Mouse (Mus musculus) thymus, postnatal 0 days (tissue): ENCODE results near the gene Orai1. TPM values are rescaled to one million over a fixed set of nuclear protein-coding genes. Genes with fewer than 3 reads are reported as not detected.
"Not testable (repeated sequence)": the region's sequence is repeated elsewhere in the genome, so short reads cannot be mapped to it uniquely, and the experiment has no call there.

Experiments used
- DNase-seq: peaks from one replicate; pipeline ENCODE4 v3.0.0-alpha.2; 2015; ENCODE audit warnings: low spot score
- polyA plus RNA-seq: library from polyadenylated mRNA; unstranded; fragments of >200 nt; fragmentation: Nextera tagmentation; extraction: Ambion mirVana; gene quantifications from 2 replicates; pipeline ENCODE4 v1.2.1, GENCODE M21; 2015

The Orai1 gene
- polyA plus RNA-seq, 1 experiment from 2014 or later: 17.3 TPM

- no peak for DNase-seq
These were observed 16.4 kb downstream of the Orai1 start for GRCm38 (mm10) chr5:123031312-123031711.

GRCm38 (mm10) chr5:123033646-123034160, 18.8 kb downstream of the Orai1 start:
- no peak for DNase-seq

- DNase-seq: no peak
These were observed 20.2 kb downstream of the Orai1 start for GRCm38 (mm10) chr5:123035089-123035488.

GRCm38 (mm10) chr5:123035564-123035963, 20.7 kb downstream of the Orai1 start:
- DNase-seq: no peak

- DNase-seq: no peak
These were observed 23.2 kb downstream of the Orai1 start for GRCm38 (mm10) chr5:123038115-123038514.

- peak; percentile 84 for DNase-seq
These were observed 24.4 kb downstream of the Orai1 start for GRCm38 (mm10) chr5:123039120-123039752.

GRCm38 (mm10) chr5:123040796-123041195, 25.9 kb downstream of the Orai1 start:
- DNase-seq: no peak

GRCm38 (mm10) chr5:123043856-123044255, 29.0 kb downstream of the Orai1 start:
- DNase-seq: peak; percentile 68

GRCm38 (mm10) chr5:123045561-123046295, 30.9 kb downstream of the Orai1 start:
- DNase-seq: peak; percentile 60

GRCm38 (mm10) chr5:123046916-123047315, 32.0 kb downstream of the Orai1 start, which contains the start of gene Morn3:
Morn3 (minus strand) TSS chr5:123047016.
- no peak for DNase-seq

GRCm38 (mm10) chr5:123049271-123049670, 34.4 kb downstream of the Orai1 start:
- peak; percentile 75 for DNase-seq

GRCm38 (mm10) chr5:123050918-123051317, 36.0 kb downstream of the Orai1 start:
- no peak for DNase-seq

- DNase-seq: no peak
These were observed 36.9 kb downstream of the Orai1 start for GRCm38 (mm10) chr5:123051736-123052135.

GRCm38 (mm10) chr5:123057366-123058250, 42.7 kb downstream of the Orai1 start:
- DNase-seq: peak; percentile 100

- DNase-seq: peak; percentile 40
These were observed 43.6 kb downstream of the Orai1 start for GRCm38 (mm10) chr5:123058251-123059102.

GRCm38 (mm10) chr5:123059757-123060520, 45.1 kb downstream of the Orai1 start:
- DNase-seq: peak; percentile 70

- DNase-seq: no peak
These were observed 46.0 kb downstream of the Orai1 start for GRCm38 (mm10) chr5:123060706-123061401.

- DNase-seq: not testable (repeated sequence)
These were observed 46.5 kb downstream of the Orai1 start for GRCm38 (mm10) chr5:123061402-123061749.

- DNase-seq: no peak
These were observed 48.3 kb downstream of the Orai1 start for GRCm38 (mm10) chr5:123063141-123063540.
